Mouse (Mus musculus): Measurements from ENCODE around the gene Snd1. TPM values are rescaled to one million over a fixed set of nuclear protein-coding genes. Genes with fewer than 3 reads are reported as not detected.

Gene Snd1
- total and polyA plus RNA-seq, 2 experiments from 2014 or later: 54.7 to 120 TPM

GRCm38 (mm10) chr6:28819509-28820358, 344.8 kb downstream of the Snd1 start:
- ATAC-seq (ENCODE audit: insufficient read depth, low read depth) (no peak), DNase-seq (ENCODE audit: low spot score) (no peak)
- 74% methylated on average over 13 of the region's 13 CpGs for WGBS
- Histone ChIP-seq H3K9me3 (replicated peaks; ENCODE audit: control insufficient read depth, low read length) (no peaks in the 10 kb centered on the region), H3K27me3 (ENCODE audit: control insufficient read depth, insufficient read depth, low read length) (no peaks in the 10 kb centered on the region), H3K4me3 (ENCODE audit: low read depth, low read length) (no peak overlapping the region), H3K9ac (replicated peaks; ENCODE audit: low read depth, low read length) (no peak overlapping the region), H3K27ac (ENCODE audit: low read depth) (no peak overlapping the region), H3K4me1 (ENCODE audit: control insufficient read depth, insufficient read depth) (no peaks in the 10 kb centered on the region), H3K36me3 (replicated peaks; ENCODE audit: control insufficient read depth, insufficient read depth, low read length) (no peaks in the 10 kb centered on the region), H3K4me2 (ENCODE audit: low read depth, low read length) (no peak overlapping the region)
- TF ChIP-seq EP300 (IDR thresholded peaks at IDR 0.05; ENCODE audit: low read depth): no peak
- no peak for TF ChIP-seq CTCF (IDR thresholded peaks at IDR 0.05; ENCODE audit: low read depth)

- H3K4me1 ChIP-seq (ENCODE audit: control insufficient read depth, insufficient read depth): no peaks in the 10 kb centered on the region
- no peak overlapping the region for H3K9ac ChIP-seq (replicated peaks; ENCODE audit: low read depth, low read length)
- H3K36me3 ChIP-seq (replicated peaks; ENCODE audit: control insufficient read depth, insufficient read depth, low read length): no peaks in the 10 kb centered on the region
- H3K27me3 ChIP-seq (ENCODE audit: control insufficient read depth, insufficient read depth, low read length): no peaks in the 10 kb centered on the region
- no peak overlapping the region for H3K4me3 ChIP-seq (ENCODE audit: low read depth, low read length)
- DNase-seq (ENCODE audit: low spot score) (no peak), ATAC-seq (ENCODE audit: insufficient read depth, low read depth) (no peak)
- H3K27ac ChIP-seq (ENCODE audit: low read depth): no peak overlapping the region
- H3K4me2 ChIP-seq (ENCODE audit: low read depth, low read length): no peak overlapping the region
- 70% methylated on average over 3 of the region's 3 CpGs for WGBS
- no peak for TF ChIP-seq CTCF (IDR thresholded peaks at IDR 0.05; ENCODE audit: low read depth)
- no peak for TF ChIP-seq EP300 (IDR thresholded peaks at IDR 0.05; ENCODE audit: low read depth)
- H3K9me3 ChIP-seq (replicated peaks; ENCODE audit: control insufficient read depth, low read length): no peaks in the 10 kb centered on the region
Measured at GRCm38 (mm10) chr6:28822296-28822695, 347.4 kb downstream of the Snd1 start.

- DNase-seq (ENCODE audit: low spot score) (no peak), ATAC-seq (ENCODE audit: insufficient read depth, low read depth) (no peak)
- no peak overlapping the region for H3K4me2 ChIP-seq (ENCODE audit: low read depth, low read length)
- 75% methylated on average over 3 of the region's 3 CpGs for WGBS
- H3K36me3 ChIP-seq (replicated peaks; ENCODE audit: control insufficient read depth, insufficient read depth, low read length): no peaks in the 10 kb centered on the region
- no peak overlapping the region for H3K4me3 ChIP-seq (ENCODE audit: low read depth, low read length)
- no peaks in the 10 kb centered on the region for H3K4me1 ChIP-seq (ENCODE audit: control insufficient read depth, insufficient read depth)
- H3K9ac ChIP-seq (replicated peaks; ENCODE audit: low read depth, low read length): no peak overlapping the region
- no peaks in the 10 kb centered on the region for H3K9me3 ChIP-seq (replicated peaks; ENCODE audit: control insufficient read depth, low read length)
- no peak for TF ChIP-seq EP300 (IDR thresholded peaks at IDR 0.05; ENCODE audit: low read depth)
- no peak for TF ChIP-seq CTCF (IDR thresholded peaks at IDR 0.05; ENCODE audit: low read depth)
- no peak overlapping the region for H3K27ac ChIP-seq (ENCODE audit: low read depth)
- H3K27me3 ChIP-seq (ENCODE audit: control insufficient read depth, insufficient read depth, low read length): no peaks in the 10 kb centered on the region
Measured at GRCm38 (mm10) chr6:28823375-28823774, 348.4 kb downstream of the Snd1 start.

GRCm38 (mm10) chr6:28823802-28824201, 348.9 kb downstream of the Snd1 start:
- DNase-seq (ENCODE audit: low spot score): no peak

GRCm38 (mm10) chr6:28825894-28826293, 351.0 kb downstream of the Snd1 start:
- Histone ChIP-seq H3K4me2 (ENCODE audit: low read depth, low read length) (no peak overlapping the region), H3K9ac (replicated peaks; ENCODE audit: low read depth, low read length) (no peak overlapping the region), H3K9me3 (replicated peaks; ENCODE audit: control insufficient read depth, low read length) (no peaks in the 10 kb centered on the region), H3K27ac (ENCODE audit: low read depth) (no peak overlapping the region), H3K36me3 (replicated peaks; ENCODE audit: control insufficient read depth, insufficient read depth, low read length) (no peaks in the 10 kb centered on the region), H3K27me3 (ENCODE audit: control insufficient read depth, insufficient read depth, low read length) (0 out of 2 replicates have a peak, but pooled peaks cover 5% of the 10 kb centered on the region), H3K4me3 (ENCODE audit: low read depth, low read length) (no peak overlapping the region), H3K4me1 (ENCODE audit: control insufficient read depth, insufficient read depth) (no peaks in the 10 kb centered on the region)
- 72% methylated on average over 3 of the region's 3 CpGs for WGBS
- DNase-seq (ENCODE audit: low spot score): no peak
- no peak for TF ChIP-seq EP300 (IDR thresholded peaks at IDR 0.05; ENCODE audit: low read depth)
- TF ChIP-seq CTCF (IDR thresholded peaks at IDR 0.05; ENCODE audit: low read depth): no peak
- ATAC-seq (ENCODE audit: insufficient read depth, low read depth): no peak

More at GRCm38 (mm10) chr6:28823802-28824201, 348.9 kb downstream of the Snd1 start:
- H3K4me3 ChIP-seq (ENCODE audit: low read depth, low read length): no peak overlapping the region
- no peaks in the 10 kb centered on the region for H3K4me1 ChIP-seq (ENCODE audit: control insufficient read depth, insufficient read depth)
- no peak overlapping the region for H3K4me2 ChIP-seq (ENCODE audit: low read depth, low read length)
- H3K9me3 ChIP-seq (replicated peaks; ENCODE audit: control insufficient read depth, low read length): no peaks in the 10 kb centered on the region
- H3K27me3 ChIP-seq (ENCODE audit: control insufficient read depth, insufficient read depth, low read length): no peaks in the 10 kb centered on the region
- no peak overlapping the region for H3K9ac ChIP-seq (replicated peaks; ENCODE audit: low read depth, low read length)
- H3K27ac ChIP-seq (ENCODE audit: low read depth): no peak overlapping the region
- WGBS: 86% methylated on average over 5 of the region's 5 CpGs
- ATAC-seq (ENCODE audit: insufficient read depth, low read depth): no peak
- no peak for TF ChIP-seq EP300 (IDR thresholded peaks at IDR 0.05; ENCODE audit: low read depth)
- no peak for TF ChIP-seq CTCF (IDR thresholded peaks at IDR 0.05; ENCODE audit: low read depth)
- H3K36me3 ChIP-seq (replicated peaks; ENCODE audit: control insufficient read depth, insufficient read depth, low read length): no peaks in the 10 kb centered on the region
